Mouse (Mus musculus): ENCODE results near the gene Cd274.

The Cd274 gene

DNA sequence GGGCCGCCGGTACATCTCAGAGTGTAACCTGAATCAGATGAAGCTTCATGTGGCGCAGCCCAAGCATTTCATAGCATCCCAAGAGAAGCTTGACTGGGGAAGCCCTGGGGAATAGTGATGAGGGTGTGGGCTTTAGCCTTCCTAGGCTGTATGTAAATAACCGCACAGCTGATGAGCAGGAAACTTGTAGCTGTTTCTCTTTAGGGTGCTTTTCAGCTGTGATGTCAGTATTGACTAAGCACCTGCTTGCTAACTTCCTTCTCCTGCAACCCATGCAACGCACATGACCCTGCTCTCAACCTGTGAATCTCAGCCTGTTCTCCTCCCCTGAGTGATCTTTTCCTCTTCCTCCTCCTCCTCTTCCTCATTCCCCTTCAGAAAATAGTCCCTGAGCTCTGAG lies 3.2 kb upstream of the Cd274 start:
- no peak for DNase-seq (ENCODE audit: low spot score)

DNA sequence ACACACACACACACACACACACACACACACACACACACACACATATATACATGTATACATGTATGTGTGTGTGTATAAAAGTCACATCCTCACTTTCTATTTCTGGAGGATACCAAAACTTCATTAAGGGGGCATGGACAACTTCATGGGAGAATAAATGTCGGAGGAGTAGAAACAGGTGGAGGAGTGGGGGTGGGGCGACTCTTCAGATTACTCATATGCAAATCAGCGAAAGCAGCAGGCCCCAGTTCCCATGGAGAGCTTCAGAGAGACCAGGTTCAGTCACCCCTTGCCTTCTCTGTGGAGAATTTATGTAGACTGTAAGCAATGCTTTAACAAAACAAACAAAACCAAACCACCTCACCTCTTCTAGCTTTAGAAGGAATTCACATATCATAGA lies 2.1 kb upstream of the Cd274 start:
- no peak for DNase-seq (ENCODE audit: low spot score)

DNA sequence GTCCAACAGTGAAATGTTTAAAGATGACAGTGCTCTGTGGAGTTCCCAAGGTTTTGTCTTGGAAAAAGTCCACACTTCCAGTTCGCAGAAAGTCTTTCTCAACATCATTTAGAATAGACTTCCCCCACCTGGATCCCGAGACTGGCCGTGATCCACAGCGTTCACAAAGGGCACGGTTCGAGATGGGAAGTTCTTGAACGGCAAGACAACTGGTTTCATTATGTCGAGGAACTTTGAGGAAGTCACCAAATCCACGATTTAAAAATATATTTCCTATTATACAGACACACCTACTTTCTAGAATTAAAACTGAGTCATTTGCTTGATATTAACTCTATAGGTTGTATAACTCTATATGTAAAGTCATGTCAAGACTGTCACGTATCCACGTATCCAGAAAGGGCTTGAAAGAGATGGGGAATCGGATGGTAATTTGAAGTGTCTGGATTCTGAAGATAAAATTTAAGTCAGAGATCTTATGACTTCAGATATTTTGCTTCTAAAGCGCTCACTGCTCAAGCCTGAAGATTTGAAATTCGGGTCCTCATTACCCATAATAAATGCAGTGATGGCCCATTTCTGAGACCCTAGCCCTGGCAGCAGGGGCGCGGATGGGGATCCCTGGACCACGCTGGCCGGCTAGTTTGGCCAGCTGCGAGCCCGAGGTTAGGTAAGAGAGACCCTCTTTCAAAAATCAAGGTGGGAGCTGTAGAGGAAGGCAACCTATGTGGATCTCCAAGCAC lies 858 bp upstream of the Cd274 start:
- DNase-seq (ENCODE audit: low spot score): no peak

DNA sequence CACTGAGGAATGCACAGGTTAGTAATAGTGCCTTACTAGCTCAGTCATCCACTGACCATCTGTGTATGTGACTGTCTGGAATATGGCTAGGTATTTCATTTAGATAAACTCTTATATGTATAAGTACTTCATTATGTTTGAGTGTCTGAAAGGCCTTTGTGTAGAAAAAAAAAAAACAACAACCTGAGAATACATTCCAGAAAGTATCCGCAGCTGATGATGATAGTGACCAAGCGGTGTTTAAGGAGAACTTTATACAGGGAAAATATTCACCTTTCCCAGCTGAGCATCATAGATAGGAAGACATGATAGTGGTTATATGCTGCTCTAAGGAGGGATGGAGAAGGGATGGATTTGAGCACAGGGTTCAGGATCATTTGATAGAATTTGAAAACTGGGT lies 786 bp downstream of the Cd274 start:
- no peak for DNase-seq (ENCODE audit: low spot score)

DNA sequence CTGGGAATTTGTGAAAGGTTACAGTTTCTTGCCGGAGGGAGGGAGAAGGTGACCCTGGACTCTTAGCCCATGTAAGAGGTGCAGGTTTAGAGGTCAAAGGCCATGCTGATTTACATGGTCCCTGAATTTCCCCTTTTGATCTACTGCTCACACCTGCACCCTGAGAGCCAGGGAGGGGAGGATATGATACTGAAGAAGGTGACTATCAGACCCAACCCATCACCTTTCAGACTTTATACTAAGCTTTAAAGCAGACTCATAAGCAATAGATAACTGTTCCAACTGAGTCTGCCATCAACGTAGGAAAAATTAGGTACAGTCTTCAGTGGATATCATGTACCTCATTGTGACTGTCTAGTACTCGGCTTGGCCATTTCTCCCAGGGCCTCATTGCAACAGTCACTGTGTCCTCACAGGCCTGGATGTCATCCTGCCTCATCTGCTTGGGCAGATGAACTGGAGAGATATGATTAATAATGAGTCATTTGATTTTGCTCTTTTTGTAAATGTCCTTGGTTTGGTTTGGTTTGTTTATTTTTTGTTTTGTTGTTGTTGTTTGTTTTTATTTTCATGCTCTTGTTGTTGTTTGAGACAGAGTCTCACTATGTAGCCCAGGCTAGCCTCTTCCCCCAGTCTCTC lies 1.5 kb downstream of the Cd274 start:
- DNase-seq (ENCODE audit: low spot score): no peak

DNA sequence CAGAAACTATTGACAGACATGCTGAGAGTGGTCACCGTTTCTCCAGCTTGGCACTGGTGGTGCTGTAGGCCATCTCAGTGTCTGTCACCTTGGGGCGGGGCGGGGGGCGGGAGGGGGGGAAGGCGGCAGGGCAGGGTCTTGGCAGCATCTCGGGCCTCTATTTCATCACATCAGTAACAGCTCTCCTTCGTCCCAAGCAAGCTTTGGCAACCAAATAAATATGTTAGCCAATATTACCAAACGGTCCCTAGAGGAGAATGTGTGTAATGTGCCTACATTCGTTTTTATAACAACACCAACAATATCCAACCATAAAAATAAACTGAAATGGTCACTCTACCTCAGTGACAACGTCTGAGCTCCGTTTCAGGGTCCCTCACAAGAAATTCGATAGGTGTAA lies 2.9 kb downstream of the Cd274 start:
- no peak for DNase-seq (ENCODE audit: low spot score)

DNA sequence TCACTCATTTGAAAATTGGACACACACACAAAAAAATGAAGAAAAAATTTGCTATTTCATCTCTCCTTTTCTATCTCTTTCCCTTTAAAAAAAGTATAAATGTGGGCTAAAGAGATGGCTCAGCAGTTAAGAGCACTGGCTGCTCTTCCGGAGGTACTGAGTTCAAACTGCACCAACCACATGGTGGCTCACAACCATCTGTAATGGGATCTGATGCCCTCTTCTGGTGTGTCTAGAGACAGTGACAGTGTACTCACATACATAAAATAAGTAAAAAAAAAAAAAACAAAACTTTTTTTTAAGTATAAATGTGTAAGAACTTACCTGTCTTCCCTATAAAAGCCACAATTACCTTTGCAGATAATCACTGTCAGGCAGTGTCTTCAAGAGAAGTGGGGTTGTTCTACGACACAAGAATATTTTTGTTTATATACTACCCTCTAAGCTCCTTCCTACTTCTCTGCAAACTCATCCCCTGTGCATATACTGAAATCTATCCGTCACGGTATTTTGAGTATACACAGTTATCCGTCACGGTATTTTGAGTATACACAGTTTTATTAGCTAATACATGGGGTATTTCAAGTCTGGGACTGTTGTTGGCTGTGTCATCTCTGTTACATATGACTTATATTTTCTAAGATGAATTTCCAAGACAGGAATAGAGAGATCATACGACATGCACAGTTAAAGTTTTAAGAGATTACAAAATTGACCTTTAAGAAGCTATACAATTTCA lies 3.5 kb downstream of the Cd274 start:
- DNase-seq (ENCODE audit: low spot score): no peak

DNA sequence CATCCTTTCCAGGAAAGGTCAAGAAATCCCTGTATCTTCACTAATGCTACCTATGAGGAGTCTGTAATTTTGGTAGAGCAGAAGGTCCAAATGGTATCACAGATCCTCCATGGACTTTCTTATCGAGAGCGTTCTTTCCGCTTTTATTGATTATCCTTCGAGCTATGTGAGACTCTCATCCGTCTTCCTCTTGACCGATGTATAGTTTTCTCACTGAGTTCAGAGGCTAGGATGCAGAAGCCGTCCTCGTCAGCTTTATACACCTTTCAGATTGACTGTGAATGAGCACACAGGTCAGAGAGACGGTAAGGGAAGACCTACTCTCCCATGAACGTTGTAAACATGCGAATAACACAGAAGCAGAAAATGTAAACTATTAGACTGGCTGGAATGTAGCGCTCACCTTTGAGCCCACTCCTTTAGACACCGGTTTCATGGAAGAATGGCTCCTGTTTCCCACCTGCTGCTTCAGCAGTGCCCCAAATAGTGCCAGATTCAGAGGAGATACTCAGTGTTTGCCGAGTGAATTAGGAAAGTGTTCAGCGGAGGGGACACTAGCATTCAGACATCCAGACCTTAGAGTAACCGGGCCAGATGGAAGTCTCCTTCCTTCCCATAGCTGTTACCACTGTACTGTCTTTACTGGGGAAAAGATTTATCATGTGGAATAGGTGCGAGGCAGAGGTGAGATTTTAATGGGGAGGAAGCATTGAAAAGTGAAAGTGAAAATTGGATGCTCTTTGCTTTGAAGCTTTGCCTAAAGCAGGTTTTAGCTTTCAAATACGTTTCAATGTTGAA lies 4.2 kb downstream of the Cd274 start:
- no peak for DNase-seq (ENCODE audit: low spot score)

DNA sequence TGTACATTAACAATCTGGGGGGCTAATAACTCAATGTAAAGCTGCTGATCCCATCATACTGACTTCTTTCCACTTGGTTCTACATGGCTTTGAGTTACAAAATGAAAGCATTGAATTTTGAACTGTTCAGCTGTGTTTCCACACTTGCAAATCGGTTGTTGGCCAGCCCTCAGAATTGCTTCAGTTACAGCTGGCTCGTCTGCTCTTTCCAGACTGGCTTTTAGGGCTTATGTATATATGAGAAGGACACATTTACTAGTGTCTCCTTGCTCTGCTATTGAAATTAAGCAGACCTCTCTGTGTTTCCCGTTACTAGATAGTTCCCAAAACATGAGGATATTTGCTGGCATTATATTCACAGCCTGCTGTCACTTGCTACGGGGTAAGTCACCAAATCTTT lies 4.9 kb downstream of the Cd274 start:
- no peak for DNase-seq (ENCODE audit: low spot score)

DNA sequence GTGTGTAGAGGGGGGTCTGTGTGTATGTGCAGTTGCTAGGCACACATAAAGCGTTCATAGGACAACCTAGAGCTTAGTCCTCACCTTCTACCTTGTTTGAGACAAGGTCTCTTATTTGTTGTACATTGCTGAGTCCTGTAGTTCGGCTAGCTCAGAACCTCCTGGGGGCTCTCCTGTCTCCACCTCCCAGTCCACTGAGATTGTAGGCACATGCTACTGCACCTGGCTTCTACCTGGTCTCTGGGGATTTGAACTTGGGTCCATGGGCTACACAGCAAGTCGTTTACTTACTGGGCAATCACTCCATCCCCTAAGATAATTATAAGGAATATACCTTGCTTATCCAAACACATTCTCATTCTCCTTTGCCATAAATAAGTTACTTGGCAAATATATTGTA lies 5.4 kb downstream of the Cd274 start:
- DNase-seq (ENCODE audit: low spot score): no peak

DNA sequence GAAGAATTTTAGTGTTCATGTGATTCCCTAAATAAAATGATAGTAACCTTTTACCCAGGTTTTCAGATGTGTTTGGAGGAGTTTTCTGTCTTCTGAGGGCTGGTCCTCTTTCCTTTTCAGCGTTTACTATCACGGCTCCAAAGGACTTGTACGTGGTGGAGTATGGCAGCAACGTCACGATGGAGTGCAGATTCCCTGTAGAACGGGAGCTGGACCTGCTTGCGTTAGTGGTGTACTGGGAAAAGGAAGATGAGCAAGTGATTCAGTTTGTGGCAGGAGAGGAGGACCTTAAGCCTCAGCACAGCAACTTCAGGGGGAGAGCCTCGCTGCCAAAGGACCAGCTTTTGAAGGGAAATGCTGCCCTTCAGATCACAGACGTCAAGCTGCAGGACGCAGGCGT lies 6.2 kb downstream of the Cd274 start:
- no peak for DNase-seq (ENCODE audit: low spot score)

DNA sequence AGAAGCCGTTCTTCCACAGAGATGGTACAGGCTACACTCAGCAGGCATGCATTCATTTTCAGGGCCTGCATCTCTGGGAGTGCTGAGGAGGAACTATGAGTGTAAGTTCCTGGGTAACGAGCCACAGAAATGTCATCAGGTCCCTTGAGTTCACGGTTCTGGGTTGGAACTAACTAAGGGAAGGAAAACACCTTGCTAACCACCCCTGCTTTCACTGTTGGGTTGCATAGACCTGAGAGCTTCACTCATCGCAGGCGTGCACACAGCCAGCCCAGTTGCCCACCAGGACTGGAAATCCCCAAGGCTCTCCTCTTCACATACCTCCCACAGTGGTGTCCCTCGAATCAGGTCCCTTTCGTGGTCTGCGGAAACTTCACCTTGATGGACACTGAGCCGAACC lies 7.7 kb downstream of the Cd274 start:
- no peak for DNase-seq (ENCODE audit: low spot score)

DNA sequence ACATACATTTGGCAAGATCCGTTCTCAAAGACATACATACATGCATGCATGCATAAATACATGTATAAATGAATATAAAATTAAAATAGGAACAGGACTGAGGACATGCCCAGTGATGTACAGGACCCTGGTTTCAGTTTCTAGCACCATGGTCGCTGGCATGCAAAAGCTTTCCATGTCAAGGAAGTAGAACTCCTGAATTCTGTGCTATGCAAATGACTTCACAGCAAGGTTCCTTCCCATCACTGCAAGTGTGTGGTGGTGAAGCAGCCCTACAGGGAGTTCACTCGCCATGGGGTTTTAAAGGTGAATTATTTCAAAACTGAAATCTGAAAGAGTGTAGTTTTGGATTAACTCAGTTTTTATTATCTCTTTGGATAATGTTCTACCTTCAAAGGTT lies 9.1 kb downstream of the Cd274 start:
- no peak for DNase-seq (ENCODE audit: low spot score)

DNA sequence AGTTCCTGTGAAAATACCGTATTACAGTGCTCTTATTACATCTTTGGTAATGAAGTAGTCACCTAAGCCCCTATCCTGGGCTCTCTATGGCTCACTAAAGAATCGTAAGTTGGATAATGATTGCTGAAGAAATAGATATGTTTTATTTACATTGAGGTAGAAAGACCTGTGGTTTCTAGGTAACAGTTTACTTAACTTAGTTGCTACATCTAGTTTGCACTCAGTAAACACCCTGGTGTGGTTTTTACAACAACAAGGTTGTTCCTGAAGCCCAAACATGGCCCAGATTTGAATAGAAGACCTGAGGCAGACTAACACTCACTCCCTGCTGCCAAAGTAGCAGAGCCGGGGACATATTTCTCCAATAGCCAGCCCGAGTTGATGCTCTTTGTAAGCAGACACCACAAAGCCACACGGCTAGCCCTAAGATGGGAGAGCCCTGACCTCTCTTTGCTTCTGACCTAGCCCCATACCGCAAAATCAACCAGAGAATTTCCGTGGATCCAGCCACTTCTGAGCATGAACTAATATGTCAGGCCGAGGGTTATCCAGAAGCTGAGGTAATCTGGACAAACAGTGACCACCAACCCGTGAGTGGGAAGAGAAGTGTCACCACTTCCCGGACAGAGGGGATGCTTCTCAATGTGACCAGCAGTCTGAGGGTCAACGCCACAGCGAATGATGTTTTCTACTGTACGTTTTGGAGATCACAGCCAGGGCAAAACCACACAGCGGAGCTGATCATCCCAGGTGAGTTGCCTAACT lies 12.8 kb downstream of the Cd274 start:
- no peak for DNase-seq (ENCODE audit: low spot score)

DNA sequence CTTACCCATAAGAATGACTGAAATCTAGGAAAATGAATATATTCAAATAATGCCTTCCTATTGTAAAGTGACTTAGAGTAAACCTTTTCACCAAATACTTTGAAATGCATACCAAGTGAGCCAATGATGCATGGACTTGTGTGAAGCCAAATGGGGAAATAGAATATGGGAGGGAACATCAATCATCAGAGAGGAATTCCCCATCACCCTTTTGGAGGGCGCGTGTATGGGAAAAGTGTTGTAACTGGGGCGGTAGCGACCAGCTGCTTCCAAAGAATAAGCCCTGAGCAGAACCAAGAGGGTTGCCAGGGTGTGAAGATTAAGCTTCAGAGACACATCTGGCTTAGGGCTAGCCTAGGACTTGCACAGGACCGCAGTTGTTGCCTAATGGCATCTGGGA lies 16.1 kb downstream of the Cd274 start:
- no peak for DNase-seq (ENCODE audit: low spot score)

DNA sequence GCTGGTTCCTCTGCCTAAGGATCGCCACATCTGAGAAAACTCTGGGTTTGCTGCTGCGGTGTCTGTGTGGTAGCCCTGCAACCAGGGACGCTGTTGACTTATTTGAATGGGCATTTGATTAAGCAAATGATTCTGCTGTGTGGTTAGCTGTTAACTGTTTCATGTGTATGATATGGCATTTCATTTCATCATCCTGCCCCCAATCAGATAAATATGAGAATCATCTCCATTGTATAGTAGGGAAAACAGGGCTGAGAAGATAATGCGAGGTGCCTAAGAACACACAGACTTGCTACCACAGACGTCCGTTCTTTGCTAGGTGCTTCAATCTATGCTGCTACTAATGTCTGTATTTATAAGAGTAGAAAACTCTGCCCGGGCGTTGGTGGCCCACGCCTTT lies 17.2 kb downstream of the Cd274 start:
- DNase-seq (ENCODE audit: low spot score): no peak

DNA sequence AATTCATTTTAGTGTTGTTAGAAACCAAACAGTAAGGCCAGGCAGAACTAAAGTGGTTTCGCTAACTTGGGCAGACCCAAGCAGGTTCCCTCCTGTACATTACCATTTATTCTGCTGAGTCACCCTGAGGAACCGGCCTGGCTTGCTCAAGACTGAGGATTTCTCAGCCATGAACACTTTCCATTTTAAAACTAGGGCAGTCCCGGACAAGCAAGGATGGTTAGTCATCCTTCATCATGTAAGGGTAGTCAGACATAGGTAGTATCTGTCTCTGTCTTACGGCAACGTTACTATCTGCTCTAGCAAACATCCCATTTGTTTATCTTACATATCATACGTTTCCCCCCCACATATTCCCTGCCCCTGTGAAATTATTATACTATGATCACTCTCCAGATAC lies 17.7 kb downstream of the Cd274 start:
- DNase-seq (ENCODE audit: low spot score): no peak

DNA sequence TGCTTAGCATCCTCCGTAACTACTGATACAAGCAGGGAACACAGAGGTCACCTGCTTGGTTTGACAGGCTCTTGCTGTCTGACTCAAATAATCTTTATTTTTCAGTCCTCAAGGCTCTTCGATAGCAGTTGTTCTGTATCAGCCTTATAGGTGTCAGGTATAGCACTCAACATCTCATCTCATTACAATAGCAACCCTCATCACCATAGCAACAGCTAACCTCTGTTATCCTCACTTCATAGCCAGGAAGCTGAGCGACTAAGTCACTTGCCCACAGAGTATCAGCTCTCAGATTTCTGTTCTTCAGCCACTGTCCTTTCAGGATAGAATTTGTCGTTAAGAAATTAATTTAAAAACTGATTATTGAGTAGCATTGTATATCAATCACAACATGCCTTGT lies 18.6 kb downstream of the Cd274 start:
- no peak for DNase-seq (ENCODE audit: low spot score)

DNA sequence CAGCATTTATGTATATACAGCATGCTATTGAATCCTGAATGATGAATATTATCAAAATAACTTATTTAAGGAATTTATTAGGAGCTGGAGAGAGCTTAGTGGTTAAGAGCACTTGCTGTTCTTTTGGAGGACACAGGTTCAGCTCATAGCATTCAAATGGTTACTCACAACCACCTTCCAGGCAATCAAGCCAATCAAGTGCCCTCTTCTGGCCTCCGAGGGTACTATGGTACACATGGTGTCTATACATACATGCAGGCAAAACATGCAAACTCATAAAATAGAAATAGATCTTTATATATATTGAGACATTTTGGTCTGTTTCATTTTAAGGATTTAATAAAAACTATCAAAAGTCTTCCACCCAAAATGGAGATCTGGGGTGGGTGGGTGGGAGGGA lies 21.6 kb downstream of the Cd274 start:
- DNase-seq (ENCODE audit: low spot score): no peak

DNA sequence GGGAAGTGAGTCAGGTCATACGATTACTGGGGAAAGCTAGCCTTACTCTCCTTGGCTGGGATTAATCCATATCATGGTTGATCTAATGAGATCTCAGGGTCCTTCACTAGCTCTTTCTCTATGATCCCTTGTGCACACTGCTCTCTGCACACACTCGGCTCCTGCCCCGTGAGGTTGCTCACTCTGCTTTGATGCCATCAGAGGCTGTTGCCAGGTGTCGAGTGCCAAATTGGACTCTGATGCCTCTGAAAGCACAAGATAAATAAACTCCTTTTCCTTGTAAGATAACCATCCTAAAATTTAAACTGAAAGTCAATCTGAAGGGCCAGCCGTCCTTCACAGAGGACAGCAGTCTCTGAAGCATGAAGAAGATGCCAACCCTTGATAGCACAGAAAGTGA lies 23.2 kb downstream of the Cd274 start:
- DNase-seq (ENCODE audit: low spot score): no peak

DNA sequence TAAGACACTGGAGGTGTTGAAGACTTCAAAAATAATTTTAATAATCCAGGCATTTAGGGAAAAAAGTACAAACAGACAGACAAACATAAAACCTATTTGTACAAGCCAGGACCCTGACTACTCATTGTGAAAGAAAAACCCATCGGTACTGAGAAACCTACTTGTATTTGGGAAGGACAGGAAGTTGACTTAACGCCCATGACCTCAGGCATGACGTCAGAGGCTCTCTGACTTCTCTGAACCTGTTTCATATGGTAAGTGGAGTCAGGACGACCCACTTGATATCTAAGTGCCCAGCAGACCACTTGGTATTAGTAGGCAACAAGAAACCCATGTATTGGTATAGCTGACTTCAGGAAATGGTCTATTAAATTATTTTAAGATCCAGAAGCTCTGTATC lies 24.0 kb downstream of the Cd274 start:
- DNase-seq (ENCODE audit: low spot score): no peak

DNA sequence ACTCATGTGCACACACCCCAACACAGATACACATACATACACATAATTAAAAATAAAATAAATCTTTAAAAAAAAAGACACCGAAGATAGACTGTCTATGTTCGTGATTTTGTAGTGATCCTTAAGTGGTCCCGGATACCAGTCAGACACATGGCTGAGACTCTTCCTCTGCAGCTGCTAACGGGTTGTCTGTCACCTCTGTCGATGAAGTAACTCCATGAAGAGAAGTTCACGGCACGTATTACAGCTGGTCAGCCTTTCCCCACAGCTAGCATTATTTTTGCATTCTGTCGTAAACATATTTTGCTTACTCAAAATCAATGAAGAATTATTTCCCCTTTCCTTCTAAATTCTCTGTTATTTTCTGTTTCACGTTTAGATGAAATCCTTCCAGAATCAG lies 26.1 kb downstream of the Cd274 start:
- DNase-seq (ENCODE audit: low spot score): no peak
